Mouse (Mus musculus) cortical plate, adult 2 months (tissue): Measurements from ENCODE around the gene Osbpl9. TPM values are rescaled to one million over a fixed set of nuclear protein-coding genes. Genes with fewer than 3 reads are reported as not detected.

Source experiments
- H3K27ac ChIP-seq: fragments of 200-500 bp; 2 replicates; pipeline ENCODE4 v1.5.1; 2012; ENCODE audit warnings: low read length, control low read depth, inconsistent platforms; ENCODE audit not compliant: insufficient read depth
- H3K4me1 ChIP-seq: fragments of 200-500 bp; 2 replicates; pipeline ENCODE4 v1.6.1; 2011; ENCODE audit warnings: low read length; ENCODE audit not compliant: control insufficient read depth, insufficient read depth
- H3K4me3 ChIP-seq: fragments of 200-500 bp; 2 replicates; pipeline ENCODE4 v1.5.1; 2011; ENCODE audit warnings: mild to moderate bottlenecking, low read length, control low read depth; ENCODE audit not compliant: insufficient read depth
- CTCF ChIP-seq: fragments of 200-500 bp; IDR thresholded peaks from 2 replicates; pipeline ENCODE4 v1.5.1; 2011; ENCODE audit warnings: mild to moderate bottlenecking, control low read depth, low read length; ENCODE audit not compliant: insufficient read depth; ENCODE audit errors: extremely low read depth
- POLR2A ChIP-seq: fragments of 200-500 bp; IDR thresholded peaks from 2 replicates; pipeline ENCODE4 v1.6.1; 2011; ENCODE audit warnings: mild to moderate bottlenecking, low read length, control low read depth; ENCODE audit not compliant: insufficient read depth; ENCODE audit errors: extremely low read depth
- polyA plus RNA-seq: library from polyadenylated mRNA; depleted of rRNA; stranded (reverse); fragments of >200 nt; gene quantifications from 2 replicates; pipeline ENCODE4 v1.2.3, GENCODE M21; 2012

Osbpl9 gene
- polyA plus RNA-seq, 1 experiment = 54.2 TPM

DNA sequence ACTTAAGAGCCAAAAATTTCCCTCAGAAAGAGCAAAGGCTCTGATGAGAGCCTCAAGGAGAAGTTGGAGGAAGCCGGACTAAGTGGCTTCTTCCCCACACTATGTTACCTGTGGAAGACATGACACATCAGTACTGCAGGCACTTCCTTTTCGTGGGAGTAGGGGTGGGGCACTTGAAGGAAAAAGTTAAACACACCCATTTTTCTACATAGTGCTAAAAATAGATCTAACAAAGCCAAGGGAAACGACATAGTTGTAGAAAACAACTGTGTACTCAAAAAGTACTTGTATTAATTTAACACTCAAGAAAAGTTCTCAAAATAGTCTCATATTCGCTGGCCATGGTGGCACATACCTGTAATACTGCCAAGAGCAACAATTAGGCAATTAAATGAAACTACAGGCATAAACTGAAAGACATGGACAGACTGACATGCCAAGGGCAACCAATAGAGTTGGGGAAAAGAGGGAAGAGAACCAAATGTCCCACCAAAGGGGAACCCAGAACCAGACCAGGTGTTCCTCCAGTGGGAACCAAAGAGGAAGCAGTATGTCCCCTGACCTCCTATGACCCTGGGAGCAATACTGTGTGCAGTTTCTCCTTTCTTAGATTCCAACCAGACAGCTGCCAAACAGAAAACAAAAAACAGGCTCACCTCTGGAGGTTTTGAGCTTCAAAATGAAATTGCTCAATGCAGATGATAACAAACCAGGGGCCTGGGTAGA lies 79.1 kb downstream of the Osbpl9 start:
- Histone ChIP-seq H3K27ac (no peak overlapping the region), H3K4me3 (no peak overlapping the region), H3K4me1 (peaks cover 3% of the 10 kb centered on the region; the same call in 1 of the 2 replicates)
- no peak for TF ChIP-seq POLR2A
- no peak for TF ChIP-seq CTCF

DNA sequence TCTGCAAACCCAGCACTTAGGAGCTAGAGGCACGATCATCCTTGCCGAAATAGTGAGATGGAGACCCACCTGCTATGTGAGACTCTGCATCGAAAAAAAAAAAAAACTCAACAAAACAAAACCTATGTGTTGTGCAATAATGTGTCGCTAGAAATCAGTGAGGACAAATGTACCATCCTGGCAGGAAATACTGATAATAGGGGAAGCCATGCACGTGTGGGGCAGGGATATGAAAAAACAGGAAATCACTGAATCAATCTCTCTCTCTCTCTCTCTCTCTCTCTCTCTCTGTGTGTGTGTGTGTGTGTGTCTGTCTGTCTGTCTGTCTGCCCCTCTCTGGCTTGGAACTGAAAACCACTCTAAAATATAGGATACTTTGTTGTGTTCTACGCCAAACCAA lies 81.3 kb downstream of the Osbpl9 start:
- TF ChIP-seq POLR2A (no peak), CTCF (no peak)
- Histone ChIP-seq H3K27ac (no peak overlapping the region), H3K4me1 (peaks cover 5% of the 10 kb centered on the region), H3K4me3 (no peak overlapping the region)

DNA sequence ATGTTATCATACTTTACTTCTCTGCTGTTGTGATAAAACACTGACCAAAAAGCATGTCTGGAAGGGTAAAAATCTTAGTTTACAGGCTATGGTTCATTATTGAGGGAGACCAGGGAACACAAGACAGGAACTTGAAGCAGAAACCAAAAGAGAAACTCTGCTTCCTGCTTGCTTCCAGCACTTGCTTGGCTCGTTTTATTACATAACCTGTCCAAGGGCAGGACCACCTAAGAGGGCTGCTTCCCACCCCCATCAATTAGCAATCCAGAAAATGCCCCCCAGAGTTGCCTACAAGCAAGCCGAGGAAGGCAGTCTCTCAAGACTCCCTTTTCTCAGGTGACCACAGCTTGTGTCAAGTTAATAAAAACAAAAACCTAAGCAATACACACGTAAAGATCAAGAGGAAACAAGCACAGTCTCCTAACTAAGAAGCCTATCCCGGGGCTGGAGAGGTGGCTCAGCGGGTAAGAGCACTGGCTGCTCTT lies 82.4 kb downstream of the Osbpl9 start:
- TF ChIP-seq CTCF (no peak), POLR2A (no peak)
- H3K27ac ChIP-seq = no peak overlapping the region
- no peak overlapping the region for H3K4me3 ChIP-seq
- peaks cover 5% of the 10 kb centered on the region for H3K4me1 ChIP-seq

DNA sequence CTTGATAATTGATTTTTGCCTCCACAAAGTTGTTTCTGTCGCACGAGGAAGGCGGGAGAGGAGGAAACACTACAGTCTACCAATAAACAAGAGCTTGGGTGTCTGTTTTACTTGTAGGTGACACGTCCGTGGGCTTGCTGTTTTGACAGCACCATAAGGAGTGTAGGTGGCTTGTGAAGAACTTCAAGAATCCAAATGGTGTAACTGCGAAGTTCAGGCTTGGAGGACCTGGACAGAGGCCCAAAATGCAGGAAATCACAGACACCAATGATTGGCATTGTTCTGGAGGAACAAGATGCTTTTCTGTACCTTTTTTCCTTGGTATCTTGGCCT lies 83.8 kb downstream of the Osbpl9 start:
- Histone ChIP-seq H3K4me3 (peak overlapping the region; percentile 35), H3K4me1 (peaks cover 5% of the 10 kb centered on the region), H3K27ac (no peak overlapping the region)
- no peak for TF ChIP-seq POLR2A
- no peak for TF ChIP-seq CTCF

DNA sequence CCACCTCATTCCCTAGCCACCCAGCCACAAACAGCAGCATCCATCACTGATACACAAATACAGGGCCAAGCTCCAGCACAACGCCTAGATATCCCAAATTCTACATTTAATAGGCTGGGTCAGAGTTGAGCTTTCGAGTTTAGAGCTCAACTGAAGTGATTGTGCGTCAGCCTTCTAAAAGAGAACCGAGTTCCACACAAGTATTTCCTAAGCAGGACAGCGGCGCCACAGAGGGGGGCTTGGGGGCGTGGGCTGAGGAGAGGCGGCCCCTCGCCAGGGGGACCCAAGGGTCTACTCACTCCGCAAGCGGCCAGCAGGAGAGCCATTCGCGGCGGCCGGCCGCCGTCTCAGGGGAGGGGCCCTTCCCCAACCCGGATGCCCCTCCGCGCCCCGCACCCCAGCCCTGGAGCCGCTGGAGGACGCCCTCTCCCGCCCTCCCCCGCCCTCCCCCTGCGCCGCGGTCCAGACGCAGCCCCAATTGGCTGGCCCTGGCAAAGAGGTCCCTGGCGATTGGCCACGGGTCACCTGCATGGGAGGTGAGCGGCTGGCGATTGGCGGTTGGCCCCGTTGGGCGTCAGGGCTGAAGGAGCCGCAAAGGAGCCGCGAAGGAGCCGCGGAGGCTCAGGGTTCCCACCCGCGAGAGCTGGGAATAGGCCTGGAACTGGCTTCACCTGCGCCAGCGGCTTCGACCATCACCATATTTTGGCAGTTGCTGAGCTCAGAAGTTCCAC lies 84.3 kb downstream of the Osbpl9 start:
- Histone ChIP-seq H3K4me3 (peak overlapping the region; percentile 35), H3K4me1 (peaks cover 3% of the 10 kb centered on the region), H3K27ac (peak overlapping the region; percentile 97)
- TF ChIP-seq POLR2A (peak; percentile 48; the same call in 1 of the 2 replicates), CTCF (no peak)

DNA sequence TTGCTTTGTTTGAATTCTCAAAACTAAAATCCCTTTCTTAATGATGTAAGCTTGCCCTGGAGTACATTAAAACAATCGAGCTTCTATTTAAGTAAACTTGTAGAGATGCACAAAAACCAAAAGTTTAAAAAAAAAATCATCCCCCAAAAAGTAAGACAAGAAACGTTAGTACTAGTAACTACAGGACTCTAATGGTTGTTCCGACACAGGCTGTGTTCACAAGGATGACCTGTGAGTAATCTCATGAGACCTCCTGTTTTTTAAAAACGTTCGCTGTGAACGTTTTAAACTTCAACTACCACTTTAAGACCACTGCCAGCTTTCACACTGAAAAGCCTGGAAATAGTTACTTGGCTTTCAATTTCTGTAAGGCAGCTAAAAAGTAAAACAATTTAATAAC lies 85.1 kb downstream of the Osbpl9 start:
- TF ChIP-seq CTCF (no peak), POLR2A (no peak)
- H3K27ac ChIP-seq = no peak overlapping the region
- H3K4me3 ChIP-seq = no peak overlapping the region; the same call in 1 of the 2 replicates
- peaks cover 2% of the 10 kb centered on the region for H3K4me1 ChIP-seq

DNA sequence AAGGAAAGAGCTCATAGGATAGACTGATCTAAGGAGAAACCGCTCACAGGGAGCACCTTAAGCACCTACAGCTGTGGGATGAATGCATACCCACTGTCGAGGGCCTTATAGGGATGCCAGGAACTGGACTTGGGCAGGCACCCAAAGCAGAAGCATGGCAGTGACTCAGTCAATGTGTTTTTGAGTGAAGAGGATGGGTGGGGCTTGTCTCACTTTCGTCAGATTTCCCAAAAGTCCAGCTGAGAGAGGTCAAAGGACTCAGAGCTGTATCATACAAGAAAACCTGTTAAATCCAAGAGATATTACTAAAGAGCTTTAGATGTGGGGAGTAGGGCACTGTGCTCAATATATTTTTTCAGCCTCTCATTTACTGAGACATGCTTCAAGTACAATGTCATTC lies 85.6 kb downstream of the Osbpl9 start:
- Histone ChIP-seq H3K4me1 (peaks cover 2% of the 10 kb centered on the region), H3K4me3 (no peak overlapping the region), H3K27ac (no peak overlapping the region)
- TF ChIP-seq CTCF = no peak
- TF ChIP-seq POLR2A = no peak

DNA sequence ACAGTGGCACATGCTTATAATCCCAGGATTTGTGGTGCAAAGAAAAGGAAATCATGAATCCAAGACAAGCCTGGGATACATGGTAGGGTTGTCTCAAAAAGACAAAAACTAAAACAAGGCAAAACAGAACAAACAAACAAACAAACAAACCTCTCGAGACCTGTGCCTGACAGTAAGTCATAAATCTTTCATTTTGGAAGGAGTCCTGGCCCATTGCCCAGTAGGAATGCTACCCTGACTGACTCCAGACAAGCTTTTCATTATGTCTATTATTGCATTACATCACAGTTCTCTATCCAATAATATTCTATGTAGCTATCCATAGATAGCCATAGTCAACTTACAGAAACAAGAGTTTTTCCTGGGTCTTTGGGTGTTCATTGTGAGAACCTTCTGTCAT lies 86.3 kb downstream of the Osbpl9 start:
- no peak for TF ChIP-seq CTCF
- no peak for TF ChIP-seq POLR2A
- H3K4me3 ChIP-seq = no peak overlapping the region
- peaks cover 2% of the 10 kb centered on the region for H3K4me1 ChIP-seq
- no peak overlapping the region for H3K27ac ChIP-seq

DNA sequence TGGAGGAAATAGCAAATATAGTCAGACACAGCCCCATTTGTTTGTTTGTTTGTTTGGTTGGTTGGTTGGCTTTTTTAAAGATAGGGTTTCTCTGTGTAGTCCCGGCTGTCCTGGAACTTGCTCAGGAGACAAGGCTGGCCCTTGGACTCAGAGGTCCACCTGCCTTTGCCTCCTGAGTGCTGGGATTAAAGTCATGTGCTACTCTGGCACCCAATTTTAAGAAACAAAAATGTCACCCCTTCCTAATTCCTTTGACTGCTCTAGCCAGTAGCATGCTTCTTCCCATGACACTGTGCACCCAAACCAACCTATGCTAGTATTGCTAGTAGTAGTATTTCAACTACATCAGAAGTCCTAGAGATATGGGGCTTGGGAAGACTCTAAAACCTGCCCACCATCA lies 87.8 kb downstream of the Osbpl9 start:
- TF ChIP-seq POLR2A (no peak), CTCF (no peak)
- Histone ChIP-seq H3K27ac (no peak overlapping the region), H3K4me3 (no peak overlapping the region), H3K4me1 (peaks cover 2% of the 10 kb centered on the region)
